Mouse (Mus musculus): Measurements from ENCODE around the gene Phyhipl. TPM values are rescaled to one million over a fixed set of nuclear protein-coding genes. Genes with fewer than 3 reads are reported as not detected.

Phyhipl gene
- polyA plus RNA-seq, 1 experiment from 2014 or later: 132 TPM

GRCm38 (mm10) chr10:70520143-70521131 lies 135.3 kb downstream of the Phyhipl start:
- Histone ChIP-seq H3K4me1 (peaks cover 23% of the 10 kb centered on the region), H3K36me3 (no peaks in the 10 kb centered on the region; the same call in 1 of the 2 replicates), H3K4me3 (peak overlapping the region; percentile 39), H3K27ac (replicated peaks) (peak overlapping the region; percentile 46), H3K27me3 (no peaks in the 10 kb centered on the region), H3K4me2 (replicated peaks) (peak overlapping the region; percentile 68), H3K9ac (replicated peaks) (peak overlapping the region; percentile 33), H3K9me3 (no peaks in the 10 kb centered on the region)
- ATAC-seq (replicated peaks): peak; percentile 81
- WGBS: under 1% methylated on average over 38 of the region's 38 CpGs

- Histone ChIP-seq H3K4me3 (peak overlapping the region; percentile 39), H3K27me3 (no peaks in the 10 kb centered on the region), H3K36me3 (no peaks in the 10 kb centered on the region), H3K4me1 (peaks cover 23% of the 10 kb centered on the region), H3K9ac (replicated peaks) (peak overlapping the region; percentile 33), H3K27ac (replicated peaks) (no peak overlapping the region), H3K9me3 (no peaks in the 10 kb centered on the region), H3K4me2 (replicated peaks) (peak overlapping the region; percentile 68)
- peak; percentile 63 for ATAC-seq (replicated peaks)
- WGBS: 5% methylated on average over 14 of the region's 14 CpGs
Observed at GRCm38 (mm10) chr10:70519640-70520099, 136.1 kb downstream of the Phyhipl start.

- Histone ChIP-seq H3K9me3 (no peaks in the 10 kb centered on the region), H3K36me3 (no peaks in the 10 kb centered on the region), H3K27me3 (no peaks in the 10 kb centered on the region), H3K4me2 (replicated peaks) (no peak overlapping the region), H3K4me3 (no peak overlapping the region), H3K4me1 (peaks cover 22% of the 10 kb centered on the region), H3K9ac (replicated peaks) (no peak overlapping the region), H3K27ac (replicated peaks) (no peak overlapping the region)
- ATAC-seq (replicated peaks): no peak
- 93% methylated on average over 8 of the region's 8 CpGs for WGBS
Observed at GRCm38 (mm10) chr10:70516661-70517060, 139.1 kb downstream of the Phyhipl start.

DNA sequence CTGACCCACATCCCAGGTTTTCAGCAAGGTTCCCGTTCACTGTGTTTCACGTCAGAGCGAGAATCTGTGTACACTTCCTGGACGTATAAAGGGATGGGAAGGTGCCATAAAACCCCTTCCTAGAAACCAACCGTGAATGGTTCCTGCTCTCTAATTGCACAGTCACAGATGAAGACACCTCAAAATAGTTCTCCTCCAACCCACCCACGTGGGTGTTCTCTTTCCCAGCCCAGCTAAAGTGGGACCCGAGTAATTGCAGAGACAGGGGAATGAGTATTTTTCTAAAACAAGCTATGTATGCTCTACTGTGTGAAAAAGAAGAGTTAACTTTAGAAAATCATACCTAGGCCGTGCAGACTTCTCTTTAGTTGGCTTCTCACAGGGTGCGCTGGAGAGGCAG lies 140.9 kb downstream of the Phyhipl start:
- Histone ChIP-seq H3K27me3 (no peaks in the 10 kb centered on the region), H3K4me2 (replicated peaks) (no peak overlapping the region), H3K9me3 (no peaks in the 10 kb centered on the region), H3K27ac (replicated peaks) (no peak overlapping the region), H3K4me1 (peaks cover 5% of the 10 kb centered on the region), H3K4me3 (no peak overlapping the region), H3K9ac (replicated peaks) (no peak overlapping the region), H3K36me3 (no peaks in the 10 kb centered on the region)
- WGBS: 87% methylated on average over 9 of the region's 9 CpGs
- ATAC-seq (replicated peaks): no peak

- no peak for ATAC-seq (replicated peaks)
- H3K4me1 ChIP-seq: peaks cover 15% of the 10 kb centered on the region; the same call in 1 of the 2 replicates
- no peak overlapping the region for H3K9ac ChIP-seq (replicated peaks)
- no peak overlapping the region for H3K4me3 ChIP-seq
- 95% methylated on average over 3 of the region's 3 CpGs for WGBS
- no peak overlapping the region for H3K27ac ChIP-seq (replicated peaks)
- H3K9me3 ChIP-seq: no peaks in the 10 kb centered on the region
- H3K4me2 ChIP-seq (replicated peaks): no peak overlapping the region
- H3K27me3 ChIP-seq: no peaks in the 10 kb centered on the region
- H3K36me3 ChIP-seq: no peaks in the 10 kb centered on the region
Observed at GRCm38 (mm10) chr10:70507880-70508279, 147.9 kb downstream of the Phyhipl start.

Other genes starting within 250 kb of the Phyhipl start
- gene Fam13c, start 215.5 kb downstream of the Phyhipl start, polyA plus RNA-seq (2015; fragmentation: Nextera tagmentation; extraction: Ambion mirVana): 26.3 and 26.7 TPM in 2 replicates

All from forebrain, embryonic 15.5 days (tissue).